Mouse (Mus musculus) layer of hippocampus, postnatal 25 days (tissue): ENCODE measurements around the gene Ly6f. TPM values are rescaled to one million over a fixed set of nuclear protein-coding genes. Genes with fewer than 3 reads are reported as not detected.
"Not testable (repeated sequence)": the region's sequence is repeated elsewhere in the genome, so short reads cannot be mapped to it uniquely, and the experiment has no call there.

Source experiments
- DNase-seq, 2 experiments: peaks; one replicate each; pipeline ENCODE4 v3.0.0; 2022; ENCODE audit warnings: mixed read lengths in 2 of 2, low spot score in 1 of 2; ENCODE audit errors: extremely low spot score in 1 of 2
- total RNA-seq, 2 experiments: library from RNA; stranded (reverse); gene quantifications; 2 replicates each; pipeline ENCODE4 v1.2.3; 2021

Gene Ly6f
- not detected for total RNA-seq

DNA sequence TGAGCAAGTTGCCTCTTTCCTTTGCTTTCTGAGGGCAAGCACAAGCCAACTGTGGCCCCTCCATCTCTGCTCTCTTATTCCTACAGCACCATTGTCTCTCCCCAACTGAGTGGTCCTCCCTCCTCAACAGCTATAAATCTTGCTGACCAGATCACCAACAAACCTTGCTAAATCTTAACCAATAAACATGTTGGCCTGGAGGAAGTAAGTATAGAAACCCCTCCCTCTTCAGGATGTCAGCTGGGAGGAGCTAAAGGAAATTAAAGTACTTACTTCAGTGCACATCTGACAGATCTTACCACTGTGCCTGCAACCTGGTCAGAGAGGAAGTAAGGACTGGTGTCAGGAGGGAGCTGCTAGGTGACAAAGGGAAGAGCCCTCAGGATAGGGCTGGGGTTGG lies at the start of gene Ly6f:
Gene Ly6f, plus strand, starts transcription at position 301 of the 400 bp plus-strand sequence.
- no peak for DNase-seq

DNA sequence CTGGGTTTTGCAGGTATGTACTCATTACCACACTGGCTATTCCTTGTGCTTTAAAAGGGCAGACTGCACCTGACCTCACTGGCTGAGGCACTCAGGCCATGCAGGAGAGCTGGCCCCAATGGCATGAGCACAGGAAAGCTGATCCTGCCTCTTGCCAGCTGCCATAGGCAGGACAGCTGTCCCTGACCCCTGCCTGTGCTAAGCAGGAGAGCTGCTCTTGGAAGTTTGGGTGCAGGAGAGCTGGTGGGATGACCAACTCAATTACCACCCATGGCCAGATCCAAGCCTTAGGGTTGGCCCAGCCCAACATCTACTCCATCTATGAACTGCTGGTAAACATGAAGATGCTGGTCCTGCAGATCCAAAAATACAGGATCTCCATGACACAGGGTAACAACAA lies 46.3 kb upstream of the Ly6f start:
- DNase-seq = no peak

DNA sequence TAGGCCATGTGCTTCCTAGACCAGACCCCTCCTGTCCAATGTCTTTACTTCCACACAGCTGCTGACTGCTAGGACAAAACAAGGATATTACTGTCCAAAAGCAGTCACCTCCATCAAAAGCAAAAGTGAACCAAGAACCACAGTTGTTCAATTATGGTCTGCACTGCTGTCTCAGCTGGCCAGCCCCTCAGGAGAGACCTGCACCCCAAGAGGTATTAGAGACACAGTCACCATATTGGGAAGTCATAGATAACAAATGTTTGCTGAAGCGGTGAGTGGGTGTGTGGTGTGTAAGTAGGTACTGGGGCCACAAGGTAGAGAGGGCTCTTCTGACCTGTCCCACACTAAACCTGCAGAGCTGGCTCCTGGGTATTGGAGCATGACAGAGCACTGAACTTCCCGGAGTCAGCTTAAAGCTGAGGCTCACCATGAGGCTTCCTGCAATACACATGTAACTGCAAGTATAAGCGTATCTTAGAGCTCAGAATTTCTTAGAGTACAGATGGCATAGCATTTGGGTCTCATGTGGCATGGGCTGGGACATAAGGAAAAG lies 30.4 kb upstream of the Ly6f start:
- no peak for DNase-seq

DNA sequence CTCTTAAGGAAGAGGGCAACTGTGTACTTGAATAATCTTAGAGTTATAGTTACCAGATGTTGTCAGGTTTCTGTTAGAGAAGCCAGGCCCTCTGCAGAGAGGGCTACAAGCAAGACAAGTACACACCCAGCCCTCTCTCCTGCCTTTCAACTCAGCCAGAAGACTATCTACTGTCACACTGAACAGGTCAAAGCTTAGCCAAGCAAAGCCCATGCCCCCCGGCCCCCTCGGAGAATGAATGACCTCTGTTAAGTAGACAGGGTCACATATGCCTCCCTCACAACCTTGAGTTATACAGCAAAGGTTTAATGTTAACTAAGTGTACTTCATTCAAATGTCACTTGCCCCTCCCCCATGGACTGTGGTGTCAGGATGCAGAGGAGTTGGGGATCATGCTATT lies 27.7 kb upstream of the Ly6f start:
- no peak for DNase-seq

DNA sequence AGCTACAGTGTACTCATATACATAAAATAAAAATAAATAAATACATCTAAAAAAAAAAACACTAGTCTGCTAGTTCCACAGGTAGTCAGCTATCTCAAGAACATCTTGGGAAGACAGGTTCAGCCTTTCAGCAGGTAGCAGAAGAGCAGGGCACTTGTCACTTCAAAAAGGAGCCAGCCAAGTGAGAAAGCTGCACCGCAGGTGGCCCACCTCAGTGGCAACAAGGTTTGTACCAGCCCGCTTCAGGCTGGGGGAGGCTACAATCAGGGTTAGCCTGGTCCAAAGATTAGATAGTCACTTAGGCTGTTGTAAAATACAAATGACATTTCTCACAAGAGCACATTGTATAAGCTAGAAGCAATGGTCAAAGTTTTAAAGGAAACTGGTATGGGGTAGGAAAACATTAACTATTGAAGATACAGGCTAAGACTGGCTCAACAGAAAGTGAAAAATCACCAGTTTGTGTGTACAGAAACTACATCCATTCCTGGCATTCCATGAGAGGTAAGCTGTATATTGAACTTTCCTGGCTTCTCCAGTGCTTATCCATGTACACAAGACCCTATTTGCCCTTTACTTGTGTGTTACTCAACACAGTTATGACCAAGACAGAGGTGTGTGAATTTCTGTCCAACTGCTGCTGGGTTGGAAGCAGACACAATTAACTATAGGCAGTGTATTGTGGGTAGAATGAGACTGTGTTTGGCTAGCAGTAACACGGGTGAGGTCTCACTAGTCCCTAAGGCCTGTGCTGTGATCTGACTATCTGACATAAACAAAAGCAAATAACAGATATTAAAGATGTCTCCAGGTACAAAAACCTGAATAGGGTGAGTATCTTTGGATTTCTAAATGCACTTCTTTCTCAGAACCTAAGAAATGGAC lies 25.2 kb upstream of the Ly6f start:
- DNase-seq = no peak

DNA sequence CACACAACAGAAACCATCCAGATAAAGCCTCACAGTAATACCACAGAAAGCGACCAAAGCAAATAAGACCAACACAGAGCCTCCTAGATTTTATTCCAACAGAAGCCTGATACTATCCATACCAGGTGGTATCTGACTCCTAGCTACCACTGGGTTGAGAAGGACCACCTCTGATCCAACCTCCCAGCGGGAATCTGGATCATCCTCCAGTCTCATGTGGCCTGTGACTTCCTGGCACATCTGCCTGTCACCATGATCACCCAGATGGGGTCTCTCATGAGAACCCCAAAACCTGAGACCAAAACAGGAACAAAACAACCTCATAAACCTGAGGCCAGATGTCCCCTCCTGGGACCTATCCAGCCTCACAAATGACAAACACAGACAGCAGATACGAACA lies 13.6 kb upstream of the Ly6f start:
- no peak for DNase-seq

DNA sequence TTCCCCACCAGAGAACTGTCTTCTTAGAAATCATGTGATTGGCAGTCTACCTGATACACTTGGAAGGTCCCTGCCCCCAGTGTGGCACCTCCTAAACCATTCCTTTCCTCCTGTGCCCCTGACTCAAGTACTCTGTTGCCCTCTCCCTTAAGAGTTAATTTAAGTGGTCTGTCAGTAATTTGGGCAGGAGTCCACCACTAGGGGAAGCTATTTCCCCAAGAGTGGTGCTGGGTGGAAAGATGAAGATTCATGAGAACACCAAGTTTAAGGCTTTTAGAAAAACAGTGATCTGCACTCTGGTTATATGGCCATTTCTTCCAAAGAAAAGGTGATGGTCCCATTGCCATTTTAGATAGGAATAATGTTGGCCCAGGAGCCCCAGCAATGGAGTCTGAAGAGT lies 2.4 kb upstream of the Ly6f start:
- no peak for DNase-seq

DNA sequence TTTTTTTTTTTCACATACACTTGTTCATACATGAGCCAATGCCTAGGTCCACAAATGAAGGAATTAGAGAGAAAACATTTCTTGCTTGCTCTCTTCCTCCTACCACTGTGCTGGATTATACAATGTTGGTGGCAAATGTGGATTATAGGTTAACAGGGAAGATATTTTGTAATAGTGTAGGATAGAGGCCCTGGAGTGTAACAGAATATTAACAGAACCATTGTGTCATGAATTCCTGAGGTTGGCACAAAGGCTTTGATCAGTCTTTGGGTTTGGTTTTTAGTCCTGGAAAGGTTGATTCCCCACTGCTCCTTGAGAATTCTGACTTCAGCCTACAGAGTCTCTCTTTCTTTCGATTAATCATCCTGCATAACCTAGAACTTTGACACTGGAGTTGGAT lies 1.6 kb upstream of the Ly6f start:
- DNase-seq = no peak

DNA sequence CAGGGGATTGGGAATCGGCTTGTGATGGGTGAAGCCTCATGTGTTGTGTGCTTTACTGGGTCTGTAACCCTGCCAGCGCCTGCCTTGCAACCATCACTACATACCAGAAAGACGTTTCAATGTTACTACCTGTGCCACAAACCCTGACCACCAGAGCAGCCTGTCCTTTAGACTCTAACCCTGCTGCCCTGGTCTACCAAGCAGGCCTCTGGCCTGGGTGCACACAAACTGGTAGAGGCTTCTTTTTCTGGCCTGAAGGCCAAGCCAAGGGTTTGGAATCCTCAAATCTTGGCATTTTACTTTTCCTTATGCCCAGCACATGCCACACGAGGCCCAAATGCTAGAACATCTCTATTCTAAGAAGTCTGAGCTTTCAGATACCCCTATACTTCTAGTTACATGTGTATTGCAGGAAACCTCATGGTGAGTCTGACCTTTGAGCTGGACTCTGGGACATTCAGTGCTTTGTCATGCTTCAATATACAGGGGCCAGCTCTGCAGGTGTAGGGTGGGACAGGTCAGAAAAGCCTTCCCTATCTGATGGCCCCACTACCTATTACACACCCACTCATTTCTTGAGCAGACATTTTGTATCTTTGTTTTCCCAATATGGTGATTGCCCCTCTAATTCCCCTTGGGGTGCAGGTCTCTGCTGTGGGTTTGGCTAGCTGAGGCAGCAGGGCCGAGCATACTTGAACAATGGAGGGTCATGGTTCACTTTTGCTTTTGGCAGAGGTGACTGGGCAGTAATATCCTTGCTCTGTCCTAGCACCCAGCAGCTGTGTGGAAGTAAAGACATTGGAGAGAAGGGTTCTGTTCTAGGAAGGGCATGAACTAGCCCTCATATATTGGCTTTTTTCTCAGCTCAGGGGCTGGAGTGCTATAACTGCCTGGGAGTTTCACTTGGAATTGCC lies 952 bp downstream of the Ly6f start:
- no peak for DNase-seq

DNA sequence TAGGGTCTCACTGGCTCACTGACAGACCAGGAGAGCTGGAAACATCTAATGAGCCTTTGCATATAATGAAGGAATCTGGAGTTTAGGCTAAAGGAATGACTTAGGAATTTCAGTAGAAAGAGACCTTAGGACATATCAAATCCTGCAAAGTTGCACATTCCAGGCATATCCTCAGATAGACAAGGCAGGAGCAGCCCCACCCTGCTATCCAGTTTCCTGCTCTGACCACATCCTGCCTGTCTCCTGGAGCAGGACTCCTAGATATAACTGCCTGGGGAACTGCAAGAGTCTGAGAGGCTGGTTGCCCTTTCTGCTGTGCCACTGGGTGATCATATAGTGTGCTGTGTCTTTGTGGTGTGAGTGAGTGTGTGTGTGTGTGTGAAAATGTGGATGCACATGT lies 1.9 kb downstream of the Ly6f start:
- no peak for DNase-seq

DNA sequence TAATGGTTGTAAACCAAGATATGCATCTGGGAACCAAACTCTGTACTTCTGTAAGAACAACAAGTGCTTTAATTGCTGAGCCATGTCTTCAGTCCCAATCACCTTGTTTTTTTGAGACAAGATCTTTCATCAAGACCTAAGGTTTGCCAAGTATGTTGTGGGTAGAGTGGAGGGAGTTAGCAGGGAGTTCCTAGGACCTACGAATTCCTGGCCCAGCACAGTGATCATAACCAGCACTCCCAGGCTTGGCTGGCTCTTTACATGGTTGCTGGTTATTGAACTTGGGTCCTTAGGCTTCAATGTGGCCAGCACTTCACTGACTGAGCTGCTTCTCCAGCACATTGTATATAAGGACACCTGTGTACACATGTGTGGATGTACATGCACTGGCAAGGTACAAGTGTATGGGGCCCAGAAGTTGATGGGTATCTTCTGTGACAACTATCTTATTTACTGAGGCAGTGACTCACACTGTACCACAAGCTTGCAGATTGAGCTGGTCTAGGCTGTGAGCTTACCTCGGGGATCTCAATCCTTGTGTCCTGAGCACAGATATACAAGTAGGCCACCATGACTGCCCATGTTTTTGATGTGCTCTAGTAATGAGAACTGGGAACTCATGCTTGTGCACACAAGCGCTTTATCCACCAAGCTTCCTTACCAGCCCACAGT lies 2.6 kb downstream of the Ly6f start:
- DNase-seq = no peak

DNA sequence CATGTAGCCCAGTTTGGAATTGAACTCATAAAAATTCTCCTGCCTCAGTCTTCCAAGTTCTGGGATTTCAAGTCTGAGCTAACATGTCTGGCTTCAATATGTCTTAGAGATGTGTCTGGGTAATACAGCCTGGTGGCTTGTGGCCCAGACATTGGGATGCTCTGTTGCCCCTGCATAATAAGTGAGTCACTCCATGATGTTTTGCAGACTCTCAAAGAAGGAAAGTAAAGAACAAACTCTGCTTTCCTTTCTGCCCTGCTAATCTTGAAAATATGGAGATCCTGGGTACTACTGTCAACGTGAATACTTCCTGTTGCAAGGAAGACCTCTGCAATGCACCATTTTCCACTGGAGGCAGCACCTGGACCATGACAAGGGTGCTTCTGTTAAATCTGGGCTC lies 3.2 kb downstream of the Ly6f start:
- DNase-seq = no peak

DNA sequence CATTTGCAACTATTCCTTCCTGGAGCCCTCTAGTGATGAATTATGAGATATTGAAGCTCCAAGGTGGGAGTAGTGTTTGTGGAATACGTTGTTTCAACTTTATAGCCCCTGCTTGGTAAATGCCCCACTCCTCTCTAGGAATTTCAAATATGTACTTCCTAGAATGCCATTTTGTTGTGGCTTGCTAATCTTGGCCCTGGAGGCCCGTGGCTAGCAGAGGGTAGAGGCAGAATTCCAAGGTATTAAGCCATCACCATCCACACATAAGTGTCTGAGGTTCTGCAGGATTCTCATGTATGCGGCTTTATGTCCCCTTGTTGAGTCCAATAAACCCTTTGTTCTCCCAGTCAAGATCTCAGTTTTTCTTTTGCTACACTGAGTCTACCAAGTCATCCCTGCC lies 3.7 kb downstream of the Ly6f start:
- no peak for DNase-seq

DNA sequence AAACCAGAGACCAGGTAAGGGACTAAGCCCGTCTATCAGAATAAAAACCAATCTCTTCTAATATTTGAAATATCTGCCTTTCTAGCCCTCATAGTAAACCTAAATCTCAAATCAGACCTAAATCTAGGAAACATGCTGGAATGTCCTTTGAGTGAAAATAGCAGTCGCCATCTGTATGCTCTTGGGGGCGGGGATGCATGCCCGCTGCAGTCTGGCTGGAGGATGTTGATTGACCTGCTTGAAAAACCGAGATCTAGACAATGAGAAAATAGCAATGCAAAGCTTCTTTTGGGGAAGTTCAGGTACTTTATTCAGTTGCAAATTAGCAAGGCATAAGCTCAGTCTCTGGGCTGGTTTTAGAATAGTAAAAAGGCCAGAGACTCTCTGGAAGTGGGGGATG lies 13.8 kb downstream of the Ly6f start:
- DNase-seq = not testable (repeated sequence)

DNA sequence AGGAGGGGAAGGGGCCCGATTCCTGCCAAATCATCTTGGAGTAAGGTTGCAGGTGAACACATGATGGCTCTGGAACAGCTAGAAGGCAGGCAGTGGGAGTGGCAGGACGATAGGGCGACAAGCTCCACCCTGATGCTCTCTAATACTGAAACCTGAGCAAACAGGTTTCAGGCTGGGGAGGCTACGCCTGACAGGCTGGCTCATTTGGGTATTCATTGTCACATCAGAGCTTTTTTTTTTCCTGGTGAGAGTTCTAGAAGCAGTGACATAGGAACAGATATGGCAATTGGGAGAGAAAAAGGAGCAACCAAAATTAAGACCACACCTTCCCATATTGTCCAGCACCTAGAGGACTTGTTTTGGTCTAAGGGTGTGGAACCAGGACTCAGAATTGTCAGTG lies 18.3 kb downstream of the Ly6f start:
- DNase-seq = not testable (repeated sequence)

DNA sequence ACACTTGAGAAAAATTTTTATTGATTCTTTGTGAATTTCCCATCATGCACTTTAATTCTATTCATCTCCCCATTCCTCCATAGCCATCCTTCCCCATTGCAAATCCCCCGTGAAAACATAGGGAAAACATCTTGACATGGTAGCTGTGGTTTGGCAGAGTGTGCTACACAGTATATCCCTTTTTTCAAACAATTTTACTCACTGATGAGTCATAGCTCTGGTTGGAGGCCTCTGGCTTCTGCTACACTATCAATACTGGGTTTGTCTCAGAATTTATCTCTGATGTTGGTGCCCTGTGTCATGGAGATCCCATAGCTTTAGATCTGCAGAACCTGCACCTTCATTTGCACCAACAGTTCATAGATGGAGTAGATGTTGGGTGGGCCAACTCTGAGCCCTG lies 24.2 kb downstream of the Ly6f start:
- DNase-seq = no peak

DNA sequence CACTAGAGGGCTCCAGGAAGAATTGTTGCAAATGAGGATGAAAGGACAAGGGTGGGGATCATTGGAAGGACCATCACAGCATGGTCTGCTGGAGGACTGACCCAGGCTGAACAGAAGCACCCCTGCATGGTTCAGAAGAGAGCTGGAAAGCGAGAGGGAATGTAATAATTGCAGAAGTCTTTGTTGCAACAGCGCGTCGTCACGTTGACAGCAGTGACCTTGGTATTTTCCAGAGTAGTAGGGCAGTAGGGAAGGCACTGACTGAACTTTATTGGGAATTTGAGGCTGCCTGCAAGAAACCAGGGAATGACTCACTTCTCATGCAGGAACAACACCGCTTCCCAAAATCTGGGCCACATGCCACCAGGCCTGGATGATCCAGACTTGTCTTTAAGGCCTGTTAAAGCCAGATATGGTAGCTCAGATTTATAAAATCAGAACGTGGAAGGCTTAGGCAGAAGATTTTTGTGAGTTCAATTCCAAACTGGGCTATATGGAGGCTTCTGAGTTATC lies 25.7 kb downstream of the Ly6f start:
- no peak for DNase-seq

DNA sequence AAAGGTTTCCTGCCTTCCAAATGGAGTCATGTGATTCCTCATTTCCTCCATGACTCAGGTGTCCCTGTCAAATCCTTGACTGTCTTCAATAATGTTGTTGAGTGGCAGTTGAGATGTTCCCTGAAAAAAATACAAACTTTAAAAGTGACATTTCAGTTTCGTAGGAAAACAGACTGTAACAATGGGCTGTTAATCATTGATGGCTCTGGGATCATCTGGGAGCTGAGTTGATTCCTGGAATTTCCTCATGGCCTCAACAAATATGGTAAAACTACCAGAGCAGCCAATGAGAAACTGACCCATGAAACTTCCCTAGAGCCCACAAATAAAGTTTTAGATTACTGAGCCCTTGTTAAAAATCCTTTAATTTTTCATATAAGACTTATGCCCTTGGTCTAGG lies 37.9 kb downstream of the Ly6f start:
- no peak for DNase-seq

DNA sequence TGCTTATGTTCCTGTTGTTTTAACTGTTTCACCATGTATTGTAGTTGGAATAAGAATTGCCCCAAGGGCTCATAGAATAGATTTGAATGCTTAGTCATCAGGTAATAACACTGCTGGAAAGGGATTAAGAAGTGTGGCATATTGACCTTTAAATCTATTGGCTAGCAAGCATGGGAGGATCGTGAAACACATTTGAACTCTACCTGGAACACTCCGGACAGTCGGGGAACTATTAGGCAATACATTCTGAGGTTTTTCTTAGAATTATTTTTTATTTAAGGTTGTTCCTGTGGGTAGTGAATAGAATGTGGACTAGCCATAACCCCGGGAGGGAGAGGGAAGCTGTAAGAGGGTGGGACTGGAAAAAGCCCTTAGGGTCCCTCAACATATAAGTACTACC lies 41.0 kb downstream of the Ly6f start:
- DNase-seq = no peak

DNA sequence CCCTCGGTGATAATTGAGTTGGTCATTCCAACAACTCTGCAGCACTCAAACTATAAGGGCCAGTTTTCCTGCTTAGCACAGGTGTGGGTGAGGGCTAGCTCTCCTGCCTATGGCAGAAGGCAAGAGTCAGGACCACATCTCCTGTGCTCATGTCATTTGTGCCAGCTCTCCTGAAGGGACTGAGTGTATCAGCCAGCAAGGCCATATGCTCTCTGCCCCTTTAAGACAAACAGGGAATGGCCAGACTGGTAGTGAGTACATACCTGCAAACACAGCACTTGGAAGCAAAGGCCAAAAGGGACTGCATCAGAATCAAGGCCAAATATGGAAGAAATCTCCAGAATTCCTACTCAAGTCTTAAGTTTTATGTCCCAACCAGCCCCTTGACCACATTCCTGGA lies 41.7 kb downstream of the Ly6f start:
- DNase-seq = no peak

DNA sequence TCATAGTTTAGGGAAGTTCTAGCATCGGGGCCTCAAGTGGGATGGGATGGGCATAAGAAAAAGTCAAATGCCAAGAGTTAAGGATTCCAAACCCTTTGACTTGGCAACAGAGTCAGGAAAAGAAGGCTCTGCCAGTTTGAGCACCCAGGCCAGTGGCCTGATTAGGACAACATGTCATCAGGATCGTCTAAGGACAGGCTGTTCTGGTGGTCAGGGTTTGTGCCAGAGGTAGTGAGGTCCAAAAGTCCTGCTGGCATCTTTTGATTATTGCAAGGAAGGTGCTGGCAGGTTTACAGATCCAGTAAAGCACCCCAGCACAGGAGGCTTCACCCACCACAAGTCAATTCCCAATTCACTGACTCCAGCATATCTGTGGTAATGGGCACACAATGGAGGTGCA lies 46.2 kb downstream of the Ly6f start:
- DNase-seq = no peak
